Mouse (Mus musculus) ovary, postnatal 36 days (tissue): ENCODE measurements at regions not wholly inside any gene's neighbourhood (a gene's known extent, or its start where the extent isn't known, plus 50 kb on each side); places are given as distances from the start of the nearest gene placed in this dataset.

Experiments used
- DNase-seq: peaks from one replicate; pipeline ENCODE4 v3.0.0; 2022; ENCODE audit warnings: low spot score, mixed read lengths

GRCm38 (mm10) chr10:43791525-43792021 lies 110.0 kb downstream of the Qrsl1 start:
- no peak for DNase-seq

DNA sequence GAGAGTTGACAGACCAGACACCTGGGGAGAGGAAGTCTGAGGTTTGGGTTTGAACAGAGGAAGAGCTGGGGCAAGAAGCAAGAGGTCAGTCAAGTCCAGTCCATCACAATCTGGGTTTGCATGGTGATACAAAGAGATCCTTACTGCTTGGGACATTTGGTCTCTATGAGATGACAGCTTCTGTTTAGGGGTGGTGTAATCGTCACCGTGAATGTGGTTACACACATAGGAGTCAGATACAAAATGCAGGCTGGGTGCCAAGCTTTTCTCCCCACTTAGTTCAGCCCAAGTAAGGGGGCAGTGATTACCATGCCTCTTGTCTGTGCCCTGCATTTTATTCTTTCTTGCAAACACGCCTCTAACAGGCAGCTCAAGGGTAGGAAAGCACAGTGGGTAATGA lies 108.9 kb downstream of the Qrsl1 start:
- DNase-seq = no peak

DNA sequence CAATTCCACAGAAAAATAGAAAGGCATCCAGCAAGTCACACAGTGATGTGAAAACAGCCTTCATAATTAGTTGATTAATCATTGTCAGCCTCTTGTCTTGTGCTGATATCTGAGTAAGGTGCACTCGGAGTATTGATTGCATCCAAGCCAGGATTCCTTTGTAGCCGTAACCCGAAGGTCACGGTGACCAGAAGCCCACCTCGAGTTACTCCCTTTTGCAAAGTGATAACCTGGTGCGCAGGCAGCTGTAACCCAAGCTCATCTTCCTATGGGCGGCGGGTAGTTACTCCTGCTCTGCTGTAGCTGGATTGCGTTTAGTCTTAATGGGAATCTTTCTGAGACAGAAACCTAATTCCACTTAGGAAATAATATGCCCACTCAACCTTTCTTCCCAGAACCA lies 107.0 kb downstream of the Qrsl1 start:
- no peak for DNase-seq

DNA sequence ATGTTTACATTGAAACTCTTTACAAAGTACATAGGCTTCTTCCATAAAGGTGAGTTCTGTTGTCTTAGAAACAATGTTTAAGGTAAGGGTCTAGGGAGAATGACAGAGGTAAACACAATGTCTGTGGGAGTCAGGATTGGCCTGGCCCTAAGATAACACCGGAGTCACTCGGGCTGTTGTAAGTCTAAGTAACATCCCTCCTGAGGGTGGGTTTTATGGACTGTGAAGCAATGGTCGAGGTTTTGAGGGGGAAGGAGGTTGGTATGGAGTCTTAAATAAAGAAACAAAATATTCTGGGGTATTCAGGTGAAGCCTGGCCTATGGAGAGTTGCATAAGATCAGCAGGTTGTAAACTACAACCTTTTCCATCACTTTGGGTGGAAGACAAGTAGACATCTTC lies 101.5 kb downstream of the Qrsl1 start:
- DNase-seq = no peak

- no peak for DNase-seq
These were observed 86.3 kb downstream of the Qrsl1 start for GRCm38 (mm10) chr10:43815291-43815690.

GRCm38 (mm10) chr10:43817522-43818198 lies 83.9 kb downstream of the Qrsl1 start:
- no peak for DNase-seq

DNA sequence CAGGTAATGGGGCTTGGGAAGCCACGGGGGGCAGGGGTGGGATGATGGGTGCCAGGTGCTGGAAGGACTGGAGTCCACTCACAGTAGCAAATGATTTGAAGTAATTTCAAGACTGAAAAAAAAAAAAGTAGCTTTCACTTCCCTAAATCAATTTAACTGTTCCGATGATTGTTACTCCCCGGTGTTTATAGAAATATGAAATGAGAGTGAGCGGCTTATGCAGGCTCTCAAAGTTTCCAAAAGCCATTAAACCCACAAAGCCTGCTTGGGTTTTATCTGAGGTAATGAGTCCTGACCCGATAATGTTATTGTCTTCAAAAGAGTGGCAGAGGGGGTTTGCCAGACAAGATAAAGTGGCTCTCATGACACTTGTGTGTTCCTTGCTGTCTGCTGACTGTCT lies 82.9 kb downstream of the Qrsl1 start:
- DNase-seq = no peak

GRCm38 (mm10) chr10:43819434-43819833 lies 82.1 kb downstream of the Qrsl1 start:
- no peak for DNase-seq

- no peak for DNase-seq
These were observed 78.9 kb downstream of the Qrsl1 start for GRCm38 (mm10) chr10:43822615-43823014.

GRCm38 (mm10) chr10:43824009-43824408 lies 77.5 kb downstream of the Qrsl1 start:
- DNase-seq = no peak
